ENCODE assay signal across 8 mouse cellular contexts in genomic region chr8:75034285-75034684, GRCm38 (mm10). TPM values are rescaled to one million over a fixed set of nuclear protein-coding genes. Genes with fewer than 3 reads are reported as not detected.
DNase-seq lines count a peak whose midpoint lies in the region; ATAC-seq and TF ChIP-seq lines count a peak whose summit lies in the region.

No protein-coding gene starts in this region.

- 1% methylated on average over 17 of the region's 17 CpGs for WGBS in heart, embryonic 12.5 days
- 2% methylated on average over 17 of the region's 17 CpGs for WGBS in forebrain, embryonic 12.5 days
- WGBS in liver, embryonic 15.5 days (ENCODE audit: insufficient replicate concordance) = 2% methylated on average over 17 of the region's 17 CpGs

- peak overlapping the region; percentile 75 for H3K9ac ChIP-seq in heart, embryonic 12.5 days
- peak overlapping the region; percentile 46 for H3K9ac ChIP-seq in CH12.LX (ENCODE audit: insufficient read depth, low read depth)
- H3K9ac ChIP-seq in forebrain, embryonic 12.5 days = peak overlapping the region; percentile 56
- H3K9ac ChIP-seq in liver, embryonic 15.5 days = peak overlapping the region; percentile 67

- H3K4me3 ChIP-seq in heart, embryonic 12.5 days = peak overlapping the region; percentile 66
- peak overlapping the region; percentile 72 to 73 (median 72) for H3K4me3 ChIP-seq in CH12.LX (replicated peaks in 1 of 3; ENCODE audit: low read depth in 2 of 3, low read length in 2 of 3, poor library complexity in 1 of 3)
- H3K4me3 ChIP-seq in forebrain, embryonic 12.5 days (replicated peaks) = peak overlapping the region; percentile 62
- peak overlapping the region; percentile 77 for H3K4me3 ChIP-seq in liver, embryonic 15.5 days (replicated peaks)

- no peaks in the 10 kb centered on the region for H3K9me3 ChIP-seq in heart, embryonic 12.5 days (replicated peaks)
- no peaks in the 10 kb centered on the region for H3K9me3 ChIP-seq in CH12.LX (replicated peaks; ENCODE audit: low read length)
- no peaks in the 10 kb centered on the region for H3K9me3 ChIP-seq in forebrain, embryonic 12.5 days
- H3K9me3 ChIP-seq in liver, embryonic 15.5 days (replicated peaks) = no peaks in the 10 kb centered on the region

- H3K4me1 ChIP-seq in heart, embryonic 12.5 days (replicated peaks) = peaks cover 30% of the 10 kb centered on the region
- H3K4me1 ChIP-seq in CH12.LX (ENCODE audit: control insufficient read depth in 1 of 2, insufficient read depth in 2 of 2) = peaks cover 5 to 46% of the 10 kb centered on the region in 2 experiments
- peaks cover 12% of the 10 kb centered on the region; the same call in 1 of the 2 replicates for H3K4me1 ChIP-seq in forebrain, embryonic 12.5 days
- peaks cover 28% of the 10 kb centered on the region for H3K4me1 ChIP-seq in liver, embryonic 15.5 days (replicated peaks)

- no peak for DNase-seq in heart, adult 18-20 months
- DNase-seq in CH12.LX (ENCODE audit: extremely low read depth) = no peak
- DNase-seq in left cerebral cortex, adult 9 months (ENCODE audit: low spot score in 2 of 2) = no peak
- no peak for DNase-seq in cerebellum, adult 11 months

- peak; percentile 0; the same call in 1 of the 2 replicates for ATAC-seq in heart, embryonic 12.5 days (ENCODE audit: insufficient number of reproducible peaks, low FRiP score)
- no peak for ATAC-seq in forebrain, embryonic 12.5 days (ENCODE audit: low FRiP score)
- peak; percentile 0; the same call in 1 of the 2 replicates for ATAC-seq in liver, embryonic 15.5 days (ENCODE audit: insufficient read depth)
- no peak for ATAC-seq in megakaryocyte-erythroid progenitor cell, adult 5-6 weeks (replicated peaks; ENCODE audit: low FRiP score, low TSS enrichment, poor library complexity, severe bottlenecking)

- dilution Hi-C loops in CH12.LX (cut with MboI; ENCODE audit: extremely low pct_ligation_motif_present, extremely low pct_unique_long_range_greater_than_20kb, low sequenced_read_pairs) = no loop called here

- no peaks in the 10 kb centered on the region for H3K27me3 ChIP-seq in heart, embryonic 12.5 days (replicated peaks)
- no peaks in the 10 kb centered on the region for H3K27me3 ChIP-seq in CH12.LX (replicated peaks)
- H3K27me3 ChIP-seq in forebrain, embryonic 12.5 days = no peaks in the 10 kb centered on the region
- no peaks in the 10 kb centered on the region for H3K27me3 ChIP-seq in liver, embryonic 15.5 days

- no peak for TF ChIP-seq EP300 in CH12.LX (IDR thresholded peaks at IDR 0.05; ENCODE audit: low read length)

- TF ChIP-seq CTCF in CH12.LX (conservative IDR thresholded peaks at IDR 0.05 in 1 of 2, IDR thresholded peaks at IDR 0.05 in 1 of 2; ENCODE audit: low read depth in 2 of 2, low read length in 2 of 2) = 0 out of 4 replicates have a peak, but pooled peaks of 1 of the 2 experiments have one; percentile 2

- TF ChIP-seq POLR2A in CH12.LX (IDR thresholded peaks at IDR 0.05; ENCODE audit: low read depth, low read length) = no peak

- in situ Hi-C loops in CH12.LX (cut with MboI; ENCODE audit: low pct_ligation_motif_present, low pct_unique_long_range_greater_than_20kb, low sequenced_read_pairs) = no loop called here

- H3K4me2 ChIP-seq in heart, embryonic 12.5 days = peak overlapping the region; percentile 80
- H3K4me2 ChIP-seq in CH12.LX (ENCODE audit: insufficient read depth, low read depth, poor library complexity, severe bottlenecking) = peak overlapping the region; percentile 60
- peak overlapping the region; percentile 85 for H3K4me2 ChIP-seq in forebrain, embryonic 12.5 days
- H3K4me2 ChIP-seq in liver, embryonic 15.5 days = peak overlapping the region; percentile 96

- peaks cover 15% of the 10 kb centered on the region for H3K36me3 ChIP-seq in heart, embryonic 12.5 days
- H3K36me3 ChIP-seq in CH12.LX (replicated peaks in 1 of 2; ENCODE audit: control insufficient read depth in 1 of 2, insufficient read depth in 1 of 2, low read length in 1 of 2) = peaks cover 16 to 41% of the 10 kb centered on the region in 2 experiments
- peaks cover 11% of the 10 kb centered on the region for H3K36me3 ChIP-seq in forebrain, embryonic 12.5 days (replicated peaks)
- H3K36me3 ChIP-seq in liver, embryonic 15.5 days (replicated peaks) = peaks cover 16% of the 10 kb centered on the region

- no peak for TF ChIP-seq RAD21 in CH12.LX (IDR thresholded peaks at IDR 0.05; ENCODE audit: low read depth, low read length)

- H3K27ac ChIP-seq in heart, embryonic 12.5 days (ENCODE audit: poor library complexity, severe bottlenecking) = peak overlapping the region; percentile 52; the same call in 1 of the 2 replicates
- H3K27ac ChIP-seq in CH12.LX (ENCODE audit: insufficient read depth, low read depth) = no peak overlapping the region
- H3K27ac ChIP-seq in forebrain, embryonic 12.5 days = no peak overlapping the region
- H3K27ac ChIP-seq in liver, embryonic 15.5 days (replicated peaks) = peak overlapping the region; percentile 88

- H3K79me2 ChIP-seq in CH12.LX (replicated peaks; ENCODE audit: control insufficient read depth, extremely low read depth, insufficient read depth, poor library complexity, severe bottlenecking) = no peaks in the 10 kb centered on the region

TF ChIP-seq in CH12.LX, 34 proteins besides CTCF, POLR2A, EP300 and RAD21:
- TF ChIP-seq CHD2 (IDR thresholded peaks at IDR 0.05; ENCODE audit: low read length) = no peak
- no peak for TF ChIP-seq E2F4 (IDR thresholded peaks at IDR 0.05; ENCODE audit: insufficient replicate concordance, low read depth, low read length)
- no peak for TF ChIP-seq ETS1 (conservative IDR thresholded peaks at IDR 0.05; ENCODE audit: low read depth, low read length)
- 0 out of 2 replicates have a peak, but pooled peaks have one; percentile 44 for TF ChIP-seq MAX (IDR thresholded peaks at IDR 0.05; ENCODE audit: low read length)
- TF ChIP-seq HCFC1 (IDR thresholded peaks at IDR 0.05; ENCODE audit: low read depth, low read length) = no peak
- TF ChIP-seq TCF12 (IDR thresholded peaks at IDR 0.05; ENCODE audit: low read depth, low read length) = 0 out of 2 replicates have a peak, but pooled peaks have one; percentile 13

RNA-seq across cellular contexts. Expression of gene Tom1, which starts 0.8 kb away (rescaled TPM):
- polyA plus RNA-seq in heart, embryonic 12.5 days (2016; fragmentation: Nextera tagmentation; extraction: Ambion mirVana) = 39.3 and 39.8 TPM in 2 replicates
- total RNA-seq in heart, adult 18-20 months (2021) = 10 to 100 TPM; 57.9 to 63.7 TPM
- total RNA-seq in CH12.LX (2012; rRNA removed) = 15.6 and 18.4 TPM in 2 replicates
- 11.6 and 13.4 TPM in 2 replicates for total RNA-seq in CH12.LX (2014; rRNA removed)
- polyA plus RNA-seq in CH12.LX (2012; ENCODE audit: insufficient read length, low read depth) = 25.3 and 32.8 TPM in 2 replicates
- polyA plus RNA-seq in forebrain, embryonic 12.5 days (2016; fragmentation: Nextera tagmentation; extraction: Ambion mirVana) = 21.9 and 23.0 TPM in 2 replicates
- 13.2 and 14.8 TPM in 2 replicates for polyA plus RNA-seq in liver, embryonic 15.5 days (2015; fragmentation: Nextera tagmentation; extraction: Ambion mirVana)
- total RNA-seq in megakaryocyte-erythroid progenitor cell, adult 5-6 weeks (2014; fragmentation: Nextera tagmentation) = 14.1 and 22.2 TPM in 2 replicates
- total RNA-seq in megakaryocyte-erythroid progenitor cell, adult 5-6 weeks (2017) = 8.5 and 17.3 TPM in 2 replicates

RNA-seq across cellular contexts. Expression of gene Hmgxb4, which starts 41.1 kb away (rescaled TPM):
- 23.8 and 28.4 TPM in 2 replicates for polyA plus RNA-seq in heart, embryonic 12.5 days (2016; fragmentation: Nextera tagmentation; extraction: Ambion mirVana)
- 10 to 100 TPM; 10.1 to 10.6 TPM for total RNA-seq in heart, adult 18-20 months (2021)
- total RNA-seq in CH12.LX (2012; rRNA removed) (24.5 and 29.1 TPM in 2 replicates), CH12.LX (2014; rRNA removed) (33.2 and 33.4 TPM in 2 replicates)
- 23.3 and 23.6 TPM in 2 replicates for polyA plus RNA-seq in CH12.LX (2012; ENCODE audit: insufficient read length, low read depth)
- 48.1 and 49.8 TPM in 2 replicates for polyA plus RNA-seq in forebrain, embryonic 12.5 days (2016; fragmentation: Nextera tagmentation; extraction: Ambion mirVana)
- polyA plus RNA-seq in liver, embryonic 15.5 days (2015; fragmentation: Nextera tagmentation; extraction: Ambion mirVana) = 11.0 and 11.5 TPM in 2 replicates
- 42.9 and 63.2 TPM in 2 replicates for total RNA-seq in megakaryocyte-erythroid progenitor cell, adult 5-6 weeks (2014; fragmentation: Nextera tagmentation)
- total RNA-seq in megakaryocyte-erythroid progenitor cell, adult 5-6 weeks (2017) = 36.8 and 65.7 TPM in 2 replicates

RNA-seq across cellular contexts. Expression of gene Hmox1, which starts 59.1 kb away (rescaled TPM):
- polyA plus RNA-seq in heart, embryonic 12.5 days (2016; fragmentation: Nextera tagmentation; extraction: Ambion mirVana) = 20.0 and 20.1 TPM in 2 replicates
- 10 to 100 TPM; 10.3 to 17.5 TPM for total RNA-seq in heart, adult 18-20 months (2021)
- total RNA-seq in CH12.LX (2012; rRNA removed) = 27.3 and 39.7 TPM in 2 replicates
- total RNA-seq in CH12.LX (2014; rRNA removed) = 53.2 and 67.3 TPM in 2 replicates
- 87.4 and 92.2 TPM in 2 replicates for polyA plus RNA-seq in CH12.LX (2012; ENCODE audit: insufficient read length, low read depth)
- polyA plus RNA-seq in forebrain, embryonic 12.5 days (2016; fragmentation: Nextera tagmentation; extraction: Ambion mirVana) = 13.2 and 13.5 TPM in 2 replicates
- 151 and 170 TPM in 2 replicates for polyA plus RNA-seq in liver, embryonic 15.5 days (2015; fragmentation: Nextera tagmentation; extraction: Ambion mirVana)
- 1.8 TPM in 1 of 2 replicates, not detected in the other for total RNA-seq in megakaryocyte-erythroid progenitor cell, adult 5-6 weeks (2014; fragmentation: Nextera tagmentation)
- total RNA-seq in megakaryocyte-erythroid progenitor cell, adult 5-6 weeks (2017) = 1.1 TPM in 1 of 2 replicates, not detected in the other

Comparison
In these comparisons a context has a peak if more than half of its experiments do, and no peak if none do; other contexts are left out.
1. ATAC-seq: peak in heart, embryonic 12.5 days (single experiment) and liver, embryonic 15.5 days (single experiment); none in forebrain, embryonic 12.5 days (single experiment) and megakaryocyte-erythroid progenitor cell, adult 5-6 weeks (single experiment).
2. H3K27ac ChIP-seq: peak in heart, embryonic 12.5 days (single experiment) and liver, embryonic 15.5 days (single experiment); none in CH12.LX (single experiment) and forebrain, embryonic 12.5 days (single experiment).
3. Peak in every context shown above with its lines, with median percentiles within 50 percentile points of each other: H3K4me2 ChIP-seq, H3K4me3 ChIP-seq and H3K9ac ChIP-seq.